Mouse (Mus musculus) cerebellum, postnatal 25 days (tissue): Measurements from ENCODE around the gene Tead2.
A peak's percentile ranks its signal among the peaks of the same experiment; 100 is the strongest.

Experiments used
- DNase-seq, 2 experiments: peaks; one replicate each; pipeline ENCODE4 v3.0.0; 2021; ENCODE audit warnings: mixed read lengths in 2 of 2

Tead2 gene

DNA sequence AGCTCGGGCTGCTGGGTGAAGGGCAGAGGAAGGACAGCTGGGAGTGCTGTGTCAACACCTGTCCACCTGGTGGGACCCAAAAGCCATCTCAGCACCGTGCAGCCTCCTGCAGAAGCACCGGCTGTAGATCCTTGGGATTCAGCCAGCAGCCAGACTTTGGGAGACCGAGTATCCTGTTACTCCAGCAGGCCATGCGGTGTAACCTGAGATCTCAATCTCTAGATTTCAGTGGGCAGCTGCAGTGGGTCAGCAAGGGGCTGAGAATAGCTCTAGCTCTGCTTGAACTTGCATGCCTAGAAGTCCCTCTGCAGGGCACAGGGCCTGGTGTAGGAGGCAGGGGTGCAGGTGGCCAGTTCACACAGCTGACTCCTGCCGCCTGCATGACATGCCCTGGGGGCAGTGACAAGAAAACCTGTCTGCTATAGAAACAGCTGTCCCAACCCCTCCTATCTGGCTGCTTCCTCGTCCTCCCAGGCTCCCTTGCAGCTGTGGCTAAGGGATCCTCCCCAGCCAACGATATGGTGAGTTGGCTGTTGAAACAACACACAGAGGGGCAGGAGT lies 23.7 kb upstream of the Tead2 start:
- DNase-seq: peak; percentile 83 to 87

DNA sequence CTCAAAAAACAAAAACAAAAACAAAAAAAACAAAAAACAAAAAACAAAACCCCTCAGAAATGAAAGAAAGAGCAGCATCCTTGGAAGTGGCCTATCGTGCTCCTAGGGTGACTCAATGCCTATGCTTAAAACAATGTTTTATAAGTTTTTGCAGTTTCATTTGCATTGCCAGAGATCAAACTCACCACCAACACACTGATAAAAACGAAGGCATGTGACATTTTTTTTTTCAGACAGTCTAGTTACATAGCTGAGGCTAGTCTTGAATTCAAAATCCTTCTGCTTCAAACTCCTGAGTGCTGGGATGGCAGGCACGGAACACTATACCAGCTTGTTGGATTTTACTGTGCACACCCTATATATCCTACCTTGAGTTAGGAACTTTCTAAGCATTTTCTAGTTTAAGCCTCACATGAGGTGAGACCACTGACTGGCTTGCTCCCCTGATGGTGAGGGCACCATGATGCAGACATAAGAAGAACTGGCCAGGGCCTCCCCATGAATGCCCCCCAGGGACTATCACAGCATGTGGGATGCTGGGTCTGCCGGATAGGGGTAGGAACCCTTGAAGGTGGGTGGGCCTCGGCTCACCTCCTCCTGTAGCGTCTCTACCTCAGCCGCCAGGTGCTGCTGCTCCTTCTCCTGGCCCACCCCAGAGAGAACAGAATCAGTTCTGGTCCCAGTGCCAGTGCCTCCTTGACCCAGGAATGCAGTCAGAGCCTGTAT lies 22.8 kb upstream of the Tead2 start:
- peak in 1 of 2 experiments; percentile 53 for DNase-seq

DNA sequence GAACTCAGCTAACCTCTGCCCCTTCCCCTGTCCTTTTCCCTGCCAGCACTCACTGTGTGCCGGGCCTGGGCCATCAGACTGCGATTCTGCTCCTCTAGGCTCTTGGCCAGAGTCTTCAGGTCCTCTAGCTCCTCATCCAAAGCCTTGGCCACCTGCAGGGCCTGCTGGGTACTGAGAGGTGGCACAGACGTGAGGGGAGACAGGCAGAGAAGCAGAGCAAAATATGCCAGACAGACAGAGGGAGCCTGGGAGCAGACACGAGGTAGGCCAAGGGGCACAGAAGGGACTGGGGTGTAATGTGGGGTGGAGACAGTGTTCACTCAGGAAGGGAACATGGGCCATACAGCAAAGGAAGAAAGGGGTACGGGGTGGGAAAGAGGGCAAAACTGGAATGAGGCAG lies 22.1 kb upstream of the Tead2 start:
- DNase-seq: peak; percentile 74 to 76

DNA sequence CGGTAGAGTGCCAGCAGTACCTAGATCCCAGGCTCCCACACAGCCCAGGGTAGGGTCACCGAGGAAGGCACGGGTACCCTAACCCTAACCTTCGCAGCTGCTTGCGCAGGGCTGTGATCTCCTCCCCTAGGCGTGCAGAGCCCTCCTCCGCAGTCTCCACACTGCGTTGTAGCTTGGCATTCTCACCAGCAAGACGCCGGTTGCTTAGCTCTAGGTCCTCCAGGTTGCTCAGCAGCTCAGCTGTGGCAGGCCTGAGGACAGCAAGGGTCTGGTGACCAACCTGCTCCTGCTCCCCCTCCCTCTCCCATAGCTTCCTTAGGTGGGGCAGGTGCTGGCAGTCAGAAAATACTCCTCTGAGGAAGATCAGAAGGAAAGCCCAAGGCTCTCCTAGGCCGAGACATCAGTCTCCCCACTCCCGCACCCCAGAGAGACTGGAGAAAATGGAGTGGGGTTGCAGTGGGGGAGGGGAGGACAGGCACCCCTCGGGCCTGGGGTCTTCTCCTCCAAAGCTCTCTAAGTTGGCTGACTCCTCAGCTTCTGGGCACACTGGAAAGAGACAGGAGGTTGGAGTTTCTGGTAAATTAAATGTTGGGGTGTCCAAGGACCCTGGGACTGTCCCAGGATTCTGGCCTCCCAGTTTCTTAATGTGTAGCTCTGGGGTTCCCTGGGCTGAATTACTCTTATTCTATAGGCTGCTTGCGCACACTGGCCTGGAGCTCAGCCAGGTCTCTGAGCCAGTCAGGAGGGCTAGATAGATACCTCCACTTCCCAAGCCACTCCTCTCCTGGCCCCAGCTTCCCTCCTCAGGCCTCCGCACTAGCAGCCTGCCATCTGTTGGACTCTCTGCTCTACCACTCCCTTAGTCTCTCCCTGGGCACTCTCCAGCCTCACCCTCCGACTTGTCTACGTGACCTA lies 21.4 kb upstream of the Tead2 start:
- peak; percentile 72 to 83 for DNase-seq

DNA sequence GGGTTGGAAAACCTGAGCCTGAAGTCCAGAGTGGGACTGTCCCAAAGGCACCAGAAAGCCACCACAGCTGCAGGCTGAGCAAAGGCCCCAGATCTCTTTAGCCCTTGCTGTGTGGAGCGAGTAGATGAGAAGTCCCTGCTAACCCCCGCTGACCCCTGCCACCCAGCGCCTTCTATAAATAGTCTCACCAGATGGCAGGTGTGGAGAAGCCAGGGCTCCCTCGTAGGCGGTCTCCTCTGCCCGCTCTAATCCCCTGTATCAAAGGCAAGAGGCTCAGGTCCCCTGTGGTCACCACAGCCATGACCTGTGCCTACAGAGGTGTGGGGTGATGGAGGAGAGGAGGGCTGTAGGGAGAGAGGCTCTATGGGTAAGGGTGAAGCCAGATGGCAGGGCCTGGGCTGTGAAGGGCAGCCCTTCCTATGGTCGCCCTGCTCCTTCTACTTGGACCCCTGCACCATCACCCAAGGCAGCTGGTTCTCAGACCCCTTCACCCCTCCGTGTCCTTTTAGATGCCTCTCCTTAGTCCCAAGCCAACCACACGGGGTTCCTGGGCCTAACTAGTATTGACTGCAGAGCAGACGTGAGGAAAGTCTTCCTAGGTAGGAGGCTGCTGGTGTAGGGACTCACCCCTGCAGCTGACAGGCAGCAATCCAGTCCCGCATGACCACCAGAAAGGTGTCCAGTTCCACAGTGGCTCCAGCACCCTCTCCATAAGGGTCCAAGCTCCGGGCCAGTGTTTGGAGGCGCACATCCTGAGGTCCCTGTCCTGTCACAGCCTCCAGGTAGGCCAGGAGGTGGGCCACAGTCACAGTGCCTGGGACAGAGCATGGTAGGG lies 20.0 kb upstream of the Tead2 start:
- peak; percentile 67 to 73 for DNase-seq

DNA sequence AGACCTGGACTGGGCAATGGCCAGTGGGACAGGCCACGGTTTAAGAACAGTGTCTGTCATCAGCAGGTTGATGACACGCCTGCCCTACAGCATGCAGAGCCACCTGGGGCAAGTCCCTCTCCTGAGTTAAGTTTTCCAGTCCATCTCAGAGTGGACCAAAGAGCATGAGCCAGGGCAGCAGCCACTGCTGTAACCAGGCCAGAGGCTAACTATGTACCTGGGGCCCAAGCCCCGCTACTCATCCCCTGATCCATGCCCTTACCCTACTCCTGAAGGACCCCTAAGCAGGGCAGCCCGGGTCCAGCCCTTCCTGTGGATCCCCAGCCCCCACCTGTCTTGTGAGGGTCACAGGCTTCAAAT lies 19.4 kb upstream of the Tead2 start:
- peak in 1 of 2 experiments; percentile 40 for DNase-seq

DNA sequence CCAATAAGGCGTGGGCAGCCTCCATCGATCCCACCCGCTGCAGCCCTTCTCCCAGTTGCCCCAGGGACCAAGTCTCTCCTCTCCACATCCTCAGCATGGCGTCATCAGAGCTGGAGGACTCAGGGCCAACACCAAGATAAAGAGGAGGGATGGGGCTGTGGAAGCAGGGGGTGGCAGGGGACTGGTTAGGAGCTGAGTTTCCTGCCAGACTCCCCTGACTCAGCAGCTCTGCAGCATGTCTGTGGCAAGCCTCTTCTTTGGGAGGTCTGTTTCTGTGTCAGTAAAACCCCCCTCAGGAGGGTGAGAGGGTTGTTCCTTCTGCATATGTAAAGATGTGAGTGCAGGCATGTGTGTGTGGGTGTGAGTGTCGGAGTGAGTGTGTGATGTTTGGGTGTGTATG lies 18.6 kb upstream of the Tead2 start:
- peak in 1 of 2 experiments; percentile 33 for DNase-seq

DNA sequence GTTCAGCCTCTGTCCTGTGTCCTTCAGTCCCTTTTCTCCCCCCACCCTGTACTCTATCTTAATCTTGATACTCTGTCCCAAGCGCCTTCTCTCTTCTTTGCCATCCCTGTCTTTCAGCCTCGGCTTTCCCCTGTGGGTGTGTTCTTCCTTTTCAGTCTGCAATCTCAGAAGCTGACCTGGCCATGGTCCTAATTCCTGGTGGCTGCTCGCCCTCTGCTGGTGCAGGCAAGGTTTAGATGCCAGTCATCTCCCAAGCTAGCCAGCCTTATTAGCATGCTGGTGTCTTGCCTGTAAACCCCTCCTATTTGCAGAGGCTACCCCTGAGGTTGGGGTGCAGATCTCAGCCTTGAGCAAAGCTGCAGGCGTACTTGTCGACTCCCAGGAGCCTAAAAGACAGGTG lies 17.1 kb upstream of the Tead2 start:
- peak; percentile 92 to 94 for DNase-seq

DNA sequence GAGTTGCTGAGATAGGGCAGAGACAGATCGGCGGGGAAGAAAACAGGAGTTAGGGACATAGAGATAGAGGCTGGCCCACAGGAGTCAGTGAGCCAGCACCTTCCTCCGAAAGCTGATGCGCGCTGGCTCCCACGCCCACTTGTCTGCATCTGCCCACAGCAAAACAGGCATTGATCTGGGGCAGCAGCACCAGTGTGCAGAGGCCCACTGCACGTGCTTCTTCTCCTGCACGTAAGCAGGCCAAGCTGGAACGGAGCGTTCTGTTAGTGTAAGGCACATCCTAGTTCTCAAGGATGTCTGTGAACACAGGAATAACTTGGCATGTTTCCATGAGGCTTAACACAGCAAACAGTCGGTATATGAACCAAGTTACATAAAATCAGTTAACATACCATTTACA lies 16.6 kb upstream of the Tead2 start:
- peak; percentile 32 to 40 for DNase-seq

DNA sequence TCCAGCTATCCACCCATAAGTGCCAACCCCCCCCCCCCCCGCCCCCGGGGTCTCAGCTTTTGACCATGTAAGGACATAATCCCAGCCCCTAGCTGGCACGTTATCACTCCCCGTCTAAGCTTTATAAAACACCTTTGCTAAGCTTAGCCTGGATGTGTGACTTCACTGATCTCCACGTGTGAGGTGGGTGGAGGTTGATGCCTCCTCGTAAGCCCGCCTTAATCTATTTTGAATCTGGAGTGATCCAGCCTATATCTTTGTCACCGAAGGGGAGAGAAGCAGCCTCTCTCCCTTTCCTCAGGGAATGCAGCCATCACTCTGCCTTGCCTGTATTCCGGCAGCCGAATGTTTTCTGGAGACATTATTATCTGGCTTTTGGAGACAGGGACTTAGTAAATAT lies 12.9 kb upstream of the Tead2 start:
- no peak for DNase-seq

DNA sequence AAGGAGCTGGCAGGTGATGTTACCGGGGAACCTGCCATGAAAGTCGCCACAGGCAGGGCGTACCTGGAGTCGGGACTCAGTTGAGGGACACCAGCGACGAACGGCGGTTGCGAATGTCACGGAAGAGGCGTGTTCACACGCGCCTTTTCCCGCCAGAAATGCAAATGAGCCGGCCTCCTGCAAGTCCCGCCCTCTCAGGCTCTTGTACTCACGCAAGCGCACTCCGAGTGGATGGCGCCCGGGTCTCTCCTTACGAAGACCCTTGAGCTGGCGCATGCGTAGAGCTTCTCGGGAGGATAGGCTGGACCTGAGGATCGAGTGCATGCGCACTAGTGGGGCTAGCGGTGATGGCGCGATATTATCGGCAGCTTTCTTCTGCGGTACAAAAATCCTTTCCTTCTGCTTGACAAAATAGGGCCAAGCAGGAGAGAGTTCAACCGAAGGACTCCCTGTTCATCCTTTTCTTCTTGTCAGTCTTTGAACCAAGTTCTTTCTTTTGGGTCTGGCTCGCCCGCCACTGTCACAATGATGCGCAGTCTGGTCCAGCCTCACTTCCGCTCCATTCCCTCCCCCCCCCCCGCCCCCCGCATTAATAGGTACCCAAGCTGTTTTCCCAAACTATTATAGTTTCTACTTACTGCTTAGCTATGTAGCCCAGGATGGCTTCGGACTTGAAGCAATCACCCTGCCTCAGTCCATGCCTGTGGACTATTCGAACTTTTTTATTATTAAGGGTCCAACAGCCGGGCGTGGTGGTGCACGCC lies 11.0 kb upstream of the Tead2 start, which contains the start of gene Ccdc155:
Gene Ccdc155, minus strand, starts transcription at position 513 of the 764 bp plus-strand sequence.
- peak; percentile 92 to 96 for DNase-seq

DNA sequence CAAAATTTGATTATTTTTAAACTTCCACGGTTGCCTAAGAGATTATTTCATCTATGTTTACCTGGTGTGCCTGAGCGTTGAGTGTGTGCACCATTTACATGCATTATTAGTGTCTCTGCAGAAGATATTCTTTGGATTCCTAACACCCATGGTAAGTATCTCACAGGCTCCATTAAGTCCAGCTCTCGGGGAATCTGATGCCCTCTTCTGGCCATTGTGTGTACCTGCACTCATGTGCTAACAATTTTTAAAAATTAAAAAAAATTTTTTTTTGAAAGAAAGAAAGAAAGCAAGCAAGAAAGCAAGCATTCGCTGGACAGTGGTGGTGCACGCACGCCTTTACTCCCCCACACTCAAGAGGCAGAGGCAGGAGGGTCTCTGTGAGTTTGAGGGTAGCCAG lies 7.3 kb upstream of the Tead2 start:
- DNase-seq: no peak

DNA sequence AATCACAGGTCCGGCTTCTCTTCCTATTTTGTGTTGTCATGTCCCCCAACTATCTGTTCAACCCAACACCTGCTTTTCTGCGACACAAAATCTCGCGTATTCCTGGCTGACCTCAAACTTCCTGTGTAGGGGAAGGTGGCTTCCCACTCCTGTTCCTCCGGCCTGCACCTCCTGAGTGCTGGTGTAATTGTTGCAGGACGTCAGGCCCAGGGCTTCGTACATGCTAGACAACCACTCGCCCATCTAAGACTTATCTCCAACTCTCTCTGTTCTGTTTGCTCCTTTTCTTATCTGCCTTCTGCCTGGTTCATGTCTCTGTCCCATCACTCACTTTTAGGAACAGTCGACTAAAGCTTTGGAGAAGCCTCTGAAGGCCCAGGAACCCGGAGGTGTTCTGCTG lies 4.5 kb upstream of the Tead2 start:
- DNase-seq: no peak

DNA sequence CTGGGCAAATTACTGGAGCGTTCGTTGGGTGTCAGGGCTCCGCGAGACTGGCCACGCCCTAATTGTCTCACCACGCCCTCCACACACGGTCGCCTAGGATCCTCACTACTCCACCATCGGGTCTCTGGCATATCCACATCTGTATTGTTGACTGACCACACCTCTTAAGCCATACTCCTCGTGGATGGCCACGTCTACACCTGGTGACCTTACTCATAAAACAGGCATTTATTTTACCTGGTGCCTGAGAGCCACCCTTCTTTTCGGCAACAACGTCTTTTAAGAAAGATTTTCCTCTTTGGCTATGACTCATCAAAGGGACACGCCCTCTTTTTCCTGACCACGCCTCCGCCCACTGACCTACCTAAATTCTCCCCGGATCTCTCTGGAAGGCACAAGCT lies 3.7 kb upstream of the Tead2 start, which contains the start of gene Dkkl1:
Gene Dkkl1, minus strand, starts transcription at position 297 of the 401 bp plus-strand sequence.
- no peak for DNase-seq

DNA sequence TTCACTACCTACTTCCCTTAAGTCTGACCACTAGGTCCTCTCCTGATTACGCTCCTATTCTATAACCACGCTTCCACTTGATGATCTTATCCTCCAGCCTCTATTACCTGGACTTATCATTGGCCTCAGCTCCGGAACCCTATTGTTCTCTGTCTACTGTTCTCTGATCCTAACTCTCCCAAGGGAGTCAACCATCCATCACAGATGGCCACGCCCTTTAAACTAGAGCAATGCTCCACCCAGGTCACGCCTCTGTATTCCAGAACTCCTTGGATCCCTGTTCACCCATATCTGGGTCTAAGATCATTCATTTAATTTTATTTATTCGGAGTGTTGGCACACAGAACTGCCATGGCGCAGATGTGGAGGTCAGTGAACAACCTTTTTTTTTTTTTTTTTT lies 3.2 kb upstream of the Tead2 start:
- DNase-seq: no peak

DNA sequence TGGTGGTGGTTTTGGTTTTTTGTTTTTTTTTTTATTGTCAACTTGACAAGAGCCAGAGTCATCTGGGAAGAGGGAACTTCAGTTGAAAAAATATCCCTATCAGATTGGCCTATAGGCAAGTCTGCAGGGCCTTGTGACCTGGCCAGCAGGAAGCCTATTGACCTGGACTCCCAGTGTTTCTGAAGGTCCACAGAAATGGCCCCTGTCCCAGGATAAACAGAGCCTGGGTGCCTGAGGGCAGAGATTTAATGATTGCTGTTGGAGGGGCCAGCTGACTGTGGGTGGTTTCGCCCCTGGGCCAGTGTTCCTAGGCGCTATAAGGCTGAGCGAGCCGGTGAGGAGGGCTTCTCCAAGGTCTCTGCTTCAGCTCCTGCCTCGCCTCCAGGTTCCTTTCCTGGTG lies 1.8 kb upstream of the Tead2 start:
- no peak for DNase-seq

DNA sequence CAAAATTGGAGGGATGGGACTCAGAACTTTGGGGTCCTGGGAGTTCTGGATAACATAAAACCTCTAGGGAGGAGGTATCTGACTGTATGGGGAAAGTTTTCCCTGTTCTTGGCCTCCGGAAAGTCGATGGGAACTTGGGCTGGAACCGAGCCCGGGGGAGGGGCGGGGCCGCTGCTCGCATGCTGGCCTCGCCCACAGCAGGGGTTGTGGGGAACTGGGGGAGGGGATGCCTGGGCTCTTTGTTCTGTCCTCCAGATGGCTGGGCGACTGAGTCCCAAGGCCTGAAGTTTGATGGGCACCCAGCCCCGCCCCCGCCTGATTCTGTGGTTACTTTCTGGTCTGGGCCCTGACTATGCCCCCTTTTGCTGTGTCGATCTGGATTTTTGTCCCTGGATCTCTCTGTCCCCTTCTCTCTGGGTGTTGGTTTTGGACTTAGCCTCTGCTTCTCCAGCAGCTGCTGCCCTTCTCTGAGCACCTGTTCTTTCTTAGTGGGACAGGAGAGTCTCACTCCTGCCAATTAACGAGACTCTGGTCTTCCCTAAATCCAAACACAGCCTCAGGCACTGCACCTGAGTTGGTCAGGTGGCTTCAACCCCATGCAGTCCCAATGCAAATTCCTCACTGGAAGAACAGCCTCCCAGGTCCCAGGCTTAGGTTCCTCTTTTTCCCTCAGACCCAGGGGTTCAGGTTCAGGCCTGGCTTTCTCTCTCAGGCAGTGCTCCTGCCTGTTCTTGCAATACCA lies 1.1 kb downstream of the Tead2 start:
- peak in 1 of 2 experiments; percentile 51 for DNase-seq

DNA sequence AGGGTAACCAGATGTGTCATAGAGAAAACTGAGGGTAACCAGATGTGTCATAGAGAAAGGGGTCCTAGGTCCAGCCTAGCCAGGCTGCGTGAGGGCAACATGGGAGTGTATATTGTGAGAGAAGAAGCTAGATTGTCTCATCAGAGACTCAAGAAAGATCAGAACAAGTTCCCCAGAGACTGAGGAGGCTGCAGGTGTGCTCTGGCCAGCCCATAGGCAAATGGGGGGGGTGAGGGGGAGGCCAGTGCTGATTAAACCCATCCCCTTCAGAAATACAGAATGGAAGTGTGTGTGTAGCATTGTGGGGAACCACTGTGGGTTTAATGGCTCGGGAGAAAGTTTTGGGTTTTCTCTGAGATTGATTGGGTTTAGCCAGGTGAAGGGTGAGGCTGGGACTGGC lies 6.1 kb downstream of the Tead2 start:
- DNase-seq: no peak

DNA sequence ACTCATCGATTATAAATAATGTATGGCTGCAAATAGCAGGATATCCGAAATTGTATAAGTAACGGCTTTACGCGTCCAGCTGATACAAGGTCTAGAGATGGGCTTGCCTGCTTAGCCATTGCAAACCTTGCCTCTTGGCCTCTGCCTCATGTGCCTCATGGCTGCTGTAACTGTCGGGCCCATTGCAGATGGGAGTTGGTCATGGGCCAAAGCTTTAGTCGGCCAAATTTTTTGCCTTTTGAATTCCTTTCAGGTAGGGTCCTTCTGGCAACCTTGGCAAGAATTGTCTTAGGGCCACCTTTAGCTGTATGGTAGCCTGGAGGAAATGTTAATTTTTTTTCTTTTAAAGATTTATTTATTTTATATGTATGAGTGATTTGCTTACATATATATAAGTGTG lies 9.3 kb downstream of the Tead2 start:
- no peak for DNase-seq

DNA sequence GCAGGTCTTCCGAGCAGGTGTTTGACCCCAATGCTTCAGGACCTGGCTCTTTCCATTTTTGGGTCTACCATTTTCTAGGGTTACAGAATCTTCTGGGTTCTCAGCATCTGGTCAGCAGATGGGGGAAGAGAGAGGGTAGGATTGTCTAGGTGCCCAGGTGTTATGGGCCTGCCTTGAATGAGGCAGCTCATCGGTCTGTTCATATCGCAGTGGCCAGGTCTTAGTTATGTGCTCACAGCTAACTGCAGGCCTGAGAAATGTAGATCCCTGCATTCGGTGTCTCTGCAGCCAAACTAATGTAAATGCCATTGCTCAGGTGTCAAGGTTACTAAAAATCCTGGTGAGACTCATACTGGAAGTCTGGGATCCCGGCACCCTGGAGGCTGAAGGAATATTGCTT lies 10.9 kb downstream of the Tead2 start:
- no peak for DNase-seq

DNA sequence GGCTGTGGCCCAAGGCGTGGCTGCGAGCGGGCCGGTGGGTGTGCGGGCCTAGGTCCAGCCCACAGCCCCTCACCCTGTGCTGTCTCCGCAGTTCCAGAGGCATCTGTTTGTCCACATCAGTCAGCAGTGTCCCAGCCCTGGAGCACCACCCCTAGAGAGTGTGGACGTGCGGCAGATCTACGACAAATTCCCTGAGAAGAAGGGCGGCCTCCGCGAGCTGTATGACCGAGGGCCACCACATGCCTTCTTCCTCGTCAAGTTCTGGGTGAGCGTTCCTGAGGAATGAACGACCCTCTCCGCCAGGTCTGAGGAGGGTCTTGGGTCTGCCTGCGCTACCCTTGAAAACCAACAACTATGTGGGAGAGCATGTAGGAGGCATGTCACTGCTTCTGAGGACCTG lies 13.0 kb downstream of the Tead2 start:
- no peak for DNase-seq
